Mouse (Mus musculus) intestine, embryonic 16.5 days (tissue): ENCODE results near the gene Ptpn14. TPM values are rescaled to one million over a fixed set of nuclear protein-coding genes. Genes with fewer than 3 reads are reported as not detected.

Experiments used
- ATAC-seq: fragments of 200-750 bp; cut with Nextera tagmentation; 2 replicates; pipeline ENCODE4 v1.8.0; 2017; ENCODE audit warnings: moderate TSS enrichment, moderate library complexity
- H3K27ac ChIP-seq: fragments of 300-500 bp; sonication (generic); 2 replicates; pipeline ENCODE4 v1.5.1; 2014; ENCODE audit warnings: mild to moderate bottlenecking, low read length
- H3K27me3 ChIP-seq: fragments of 300-500 bp; sonication (generic); replicated peaks from 2 replicates; pipeline ENCODE4 v1.6.1; 2014; ENCODE audit warnings: low read length, control low read depth, mixed read lengths; ENCODE audit not compliant: control insufficient read depth, insufficient read depth
- H3K36me3 ChIP-seq: fragments of 300-500 bp; sonication (generic); 2 replicates; pipeline ENCODE4 v1.6.1; 2014; ENCODE audit warnings: low read length, control low read depth; ENCODE audit not compliant: control insufficient read depth, insufficient read depth
- H3K4me1 ChIP-seq: fragments of 300-500 bp; sonication (generic); 2 replicates; pipeline ENCODE4 v1.6.1; 2014; ENCODE audit warnings: low read length, control low read depth, mixed read lengths; ENCODE audit not compliant: control insufficient read depth, insufficient read depth
- H3K4me2 ChIP-seq: fragments of 300-500 bp; sonication (generic); 2 replicates; pipeline ENCODE4 v1.6.1; 2014; ENCODE audit warnings: low read depth, low read length, control low read depth
- H3K4me3 ChIP-seq: fragments of 300-500 bp; sonication (generic); 2 replicates; pipeline ENCODE4 v1.5.1; 2014; ENCODE audit warnings: mild to moderate bottlenecking, low read length
- H3K9ac ChIP-seq: fragments of 300-500 bp; sonication (generic); 2 replicates; pipeline ENCODE4 v1.6.1; 2014; ENCODE audit warnings: low read depth, low read length
- H3K9me3 ChIP-seq: fragments of 300-500 bp; sonication (generic); 2 replicates; pipeline ENCODE4 v1.6.1; 2016; ENCODE audit warnings: low read length, control low read depth; ENCODE audit not compliant: control insufficient read depth
- WGBS: fragments of 180-500 bp; shearing (Covaris S2); extraction: QIAGEN DNeasy Blood & Tissue Kit; methylation state at CpG from one replicate; pipeline ENCODE4 v1.1.7; 2014; 5-methylcytosine and 5-hydroxymethylcytosine counted together
- polyA plus RNA-seq: library from polyadenylated mRNA; unstranded; fragments of >200 nt; fragmentation: Nextera tagmentation; extraction: Ambion mirVana; gene quantifications from 2 replicates; pipeline ENCODE4 v1.2.1, GENCODE M21; 2015

The Ptpn14 gene
- polyA plus RNA-seq, 1 experiment from 2014 or later = 4.0 TPM

- Histone ChIP-seq H3K27ac (no peak overlapping the region), H3K36me3 (no peaks in the 10 kb centered on the region), H3K27me3 (no peaks in the 10 kb centered on the region), H3K4me1 (no peaks in the 10 kb centered on the region), H3K9ac (no peak overlapping the region), H3K9me3 (no peaks in the 10 kb centered on the region), H3K4me2 (no peak overlapping the region), H3K4me3 (no peak overlapping the region)
- WGBS = 69% methylated on average over 8 of the region's 8 CpGs
- no peak for ATAC-seq
Measured at GRCm38 (mm10) chr1:189709001-189709400, 19.1 kb upstream of the Ptpn14 start.

DNA sequence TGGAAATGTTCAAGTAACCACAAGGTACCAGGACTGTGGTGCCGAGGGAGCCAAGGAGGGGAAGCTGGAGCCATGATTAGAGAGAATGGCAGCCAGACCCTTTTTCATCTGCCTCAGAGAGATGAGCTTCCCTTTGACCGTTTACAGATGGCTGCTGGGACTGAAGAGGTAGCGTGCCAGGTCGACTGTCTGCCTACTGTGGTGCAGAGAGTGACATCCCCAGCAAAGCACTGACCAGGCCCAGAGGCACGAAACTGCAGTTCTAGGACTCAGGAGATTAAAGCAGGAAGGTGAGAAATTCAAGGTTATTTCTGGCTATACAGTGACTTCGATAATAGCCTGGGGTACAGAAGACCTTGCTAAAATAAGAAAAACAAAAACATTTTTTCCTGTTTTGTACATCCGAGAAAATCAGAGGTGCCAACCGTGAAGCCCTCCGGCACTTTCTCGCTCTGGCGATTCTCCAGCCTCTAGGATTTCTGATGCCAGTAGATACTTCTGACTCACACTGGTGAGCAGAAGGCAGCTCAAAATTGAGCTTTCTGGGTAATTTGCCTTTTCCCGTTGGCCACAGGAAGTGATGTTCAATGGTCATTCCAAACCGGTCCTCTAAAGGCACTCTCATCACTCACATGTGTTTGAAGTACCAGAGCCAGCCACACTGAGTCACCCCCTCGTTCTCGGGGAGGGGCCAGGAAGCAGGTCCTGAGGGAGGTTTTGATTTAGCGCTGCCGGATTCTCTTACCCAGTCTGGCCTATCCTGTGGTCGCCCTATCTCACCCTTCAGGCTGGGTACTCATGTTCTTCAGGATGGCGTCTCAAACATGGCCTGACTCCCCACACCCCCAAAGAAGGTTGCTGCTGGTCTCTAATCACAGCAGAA, 11.9 kb upstream of the Ptpn14 start:
- Histone ChIP-seq H3K4me2 (no peak overlapping the region), H3K27ac (no peak overlapping the region), H3K9ac (no peak overlapping the region), H3K9me3 (0 out of 2 replicates have a peak, but pooled peaks cover 6% of the 10 kb centered on the region), H3K36me3 (no peaks in the 10 kb centered on the region), H3K4me1 (0 out of 2 replicates have a peak, but pooled peaks cover 4% of the 10 kb centered on the region), H3K27me3 (no peaks in the 10 kb centered on the region), H3K4me3 (no peak overlapping the region)
- no peak for ATAC-seq
- 59% methylated on average over 19 of the region's 19 CpGs for WGBS

- Histone ChIP-seq H3K27ac (no peak overlapping the region), H3K9me3 (0 out of 2 replicates have a peak, but pooled peaks cover 6% of the 10 kb centered on the region), H3K4me1 (0 out of 2 replicates have a peak, but pooled peaks cover 4% of the 10 kb centered on the region), H3K9ac (no peak overlapping the region), H3K4me2 (no peak overlapping the region), H3K36me3 (no peaks in the 10 kb centered on the region), H3K27me3 (no peaks in the 10 kb centered on the region), H3K4me3 (no peak overlapping the region)
- no peak for ATAC-seq
- 84% methylated on average over 11 of the region's 11 CpGs for WGBS
Measured at GRCm38 (mm10) chr1:189717546-189717945, 10.5 kb upstream of the Ptpn14 start.

DNA sequence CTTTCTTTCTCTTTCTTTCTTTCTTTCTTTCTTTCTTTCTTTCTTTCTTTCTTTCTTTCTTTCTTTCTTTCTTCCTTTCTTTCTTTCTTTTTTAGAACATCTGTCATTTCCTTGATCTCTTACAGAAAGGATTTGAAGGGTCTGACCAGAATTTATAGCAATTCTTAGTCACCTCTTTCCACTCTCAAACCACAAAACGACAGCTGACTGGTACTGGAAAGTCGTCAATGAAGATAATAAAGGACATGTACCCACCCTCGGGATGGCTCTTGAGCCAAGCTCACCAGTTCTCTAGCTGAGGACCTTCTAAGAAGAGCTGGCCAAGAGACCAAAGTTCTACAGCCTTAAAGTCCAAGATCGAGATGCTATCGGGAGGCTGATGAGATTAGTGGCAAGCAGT, 9.5 kb upstream of the Ptpn14 start:
- Histone ChIP-seq H3K36me3 (no peaks in the 10 kb centered on the region), H3K9me3 (0 out of 2 replicates have a peak, but pooled peaks cover 6% of the 10 kb centered on the region), H3K27me3 (no peaks in the 10 kb centered on the region), H3K27ac (no peak overlapping the region), H3K9ac (no peak overlapping the region), H3K4me3 (no peak overlapping the region), H3K4me1 (0 out of 2 replicates have a peak, but pooled peaks cover 4% of the 10 kb centered on the region), H3K4me2 (no peak overlapping the region)
- ATAC-seq = no peak
- 73% methylated on average over 5 of the region's 5 CpGs for WGBS

DNA sequence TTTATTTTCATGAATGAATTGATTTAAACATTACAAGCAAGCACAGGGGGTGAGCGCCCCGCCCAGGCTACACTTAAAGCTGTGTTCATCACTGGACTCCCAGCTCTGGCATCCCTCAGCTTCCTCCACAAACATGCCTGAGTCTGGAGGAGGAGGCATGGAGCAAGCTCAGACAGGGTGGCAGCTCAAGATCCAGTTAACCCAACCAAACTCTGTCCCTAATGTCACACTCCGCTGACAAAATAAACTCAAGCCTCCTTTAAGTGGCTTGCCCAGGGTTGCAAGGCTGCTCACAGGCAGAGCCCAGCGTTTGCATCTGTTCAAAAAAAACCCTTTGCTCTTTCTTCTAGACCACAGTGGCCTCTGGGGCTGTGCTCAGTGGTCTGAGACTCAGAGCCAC, 1.9 kb upstream of the Ptpn14 start:
- Histone ChIP-seq H3K4me2 (no peak overlapping the region), H3K27ac (no peak overlapping the region), H3K4me3 (no peak overlapping the region), H3K9ac (no peak overlapping the region), H3K4me1 (peaks cover 19% of the 10 kb centered on the region), H3K9me3 (no peaks in the 10 kb centered on the region), H3K36me3 (no peaks in the 10 kb centered on the region), H3K27me3 (no peaks in the 10 kb centered on the region)
- no peak for ATAC-seq
- 75% methylated on average over 4 of the region's 4 CpGs for WGBS

DNA sequence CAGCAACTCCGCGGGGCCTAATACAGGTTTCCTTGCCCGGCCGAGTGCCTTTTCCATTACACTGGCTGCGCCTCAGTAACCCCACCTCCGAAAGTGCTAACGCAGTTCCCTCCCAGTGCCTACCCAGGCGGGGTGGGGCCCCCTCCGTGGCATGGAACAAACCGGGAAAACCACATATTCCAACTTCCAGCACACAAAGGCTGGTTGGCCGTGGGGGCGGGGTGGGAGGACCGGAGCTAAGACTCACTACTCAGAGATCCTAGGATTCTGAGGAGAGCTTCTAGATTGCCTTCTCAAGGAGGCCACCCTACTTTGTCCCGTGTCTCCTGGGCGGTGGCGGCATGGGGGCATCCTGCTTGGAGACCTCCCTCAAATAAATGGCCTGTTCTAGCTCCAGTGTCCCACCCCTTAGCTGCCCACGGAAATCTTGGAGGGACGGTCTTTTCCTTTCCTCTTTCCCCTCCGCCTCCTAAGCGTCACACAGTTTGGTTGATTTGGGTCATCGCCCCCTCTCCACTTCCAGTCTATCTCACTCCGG, 653 bp upstream of the Ptpn14 start:
- no peaks in the 10 kb centered on the region for H3K27me3 ChIP-seq
- no peaks in the 10 kb centered on the region for H3K9me3 ChIP-seq
- peak overlapping the region; percentile 88 for H3K9ac ChIP-seq
- H3K36me3 ChIP-seq = no peaks in the 10 kb centered on the region
- peaks cover 26% of the 10 kb centered on the region for H3K4me1 ChIP-seq
- ATAC-seq = peak; percentile 73
- peak overlapping the region; percentile 87 for H3K4me3 ChIP-seq
- H3K27ac ChIP-seq = peak overlapping the region; percentile 94
- WGBS = 1% methylated on average over 22 of the region's 22 CpGs
- H3K4me2 ChIP-seq = peak overlapping the region; percentile 82

DNA sequence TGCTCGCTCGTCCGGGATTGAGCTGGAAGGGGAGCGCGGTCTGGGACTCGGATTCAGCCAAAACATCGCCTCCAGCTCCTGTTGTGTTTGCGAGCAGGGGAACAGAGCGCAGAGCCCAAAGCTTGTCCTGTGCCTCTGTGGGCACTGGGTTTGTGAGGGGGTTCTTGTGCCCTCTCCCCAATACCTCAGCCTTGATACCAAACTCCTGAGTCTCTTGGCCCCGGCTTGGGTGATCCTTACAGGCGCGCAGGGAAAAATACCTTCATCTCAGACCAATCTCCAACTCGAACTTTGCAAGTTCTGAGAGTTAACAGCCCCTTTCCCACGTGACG, 682 bp downstream of the Ptpn14 start:
- ATAC-seq = no peak
- Histone ChIP-seq H3K9ac (peak overlapping the region; percentile 88), H3K27me3 (no peaks in the 10 kb centered on the region), H3K36me3 (no peaks in the 10 kb centered on the region), H3K4me3 (peak overlapping the region; percentile 87), H3K9me3 (no peaks in the 10 kb centered on the region), H3K4me2 (peak overlapping the region; percentile 82), H3K4me1 (peaks cover 26% of the 10 kb centered on the region), H3K27ac (peak overlapping the region; percentile 94)
- 1% methylated on average over 15 of the region's 15 CpGs for WGBS

DNA sequence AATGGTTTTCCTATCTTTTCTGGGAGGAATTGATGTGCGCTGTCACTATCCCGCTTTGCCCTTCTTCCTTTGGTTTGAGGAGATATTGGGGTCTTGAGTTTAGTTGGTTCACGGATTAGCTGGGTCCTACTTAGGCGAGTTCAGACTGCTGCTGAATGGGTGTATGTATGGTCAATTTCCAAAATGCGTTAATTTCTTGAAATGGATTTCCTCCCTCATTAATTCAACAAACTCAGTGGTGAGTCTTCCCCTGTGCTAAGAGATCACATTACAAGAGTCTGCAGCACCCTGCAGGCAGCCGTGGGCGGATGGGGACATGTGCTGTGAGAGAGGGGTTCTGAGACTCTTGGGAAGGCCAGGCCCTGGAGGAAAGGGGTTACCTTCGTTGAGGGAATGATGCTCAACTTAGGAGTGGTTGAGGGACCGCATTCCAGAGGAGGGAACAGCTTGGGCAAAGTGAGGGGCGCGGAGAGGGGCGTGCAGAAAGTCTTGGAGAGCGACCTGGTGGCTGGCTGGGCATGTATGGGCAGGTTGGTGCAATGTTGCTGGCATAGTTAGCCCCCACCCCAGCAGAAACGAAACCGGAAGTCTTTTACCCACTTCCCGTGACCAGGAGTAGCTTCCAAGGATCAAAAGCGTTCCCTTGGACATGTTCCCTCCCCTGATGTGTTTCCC, 1.2 kb downstream of the Ptpn14 start:
- H3K9me3 ChIP-seq = no peaks in the 10 kb centered on the region
- peak overlapping the region; percentile 87 for H3K4me3 ChIP-seq
- H3K4me2 ChIP-seq = peak overlapping the region; percentile 82
- no peak for ATAC-seq
- 12% methylated on average over 17 of the region's 17 CpGs for WGBS
- H3K36me3 ChIP-seq = no peaks in the 10 kb centered on the region
- H3K27me3 ChIP-seq = no peaks in the 10 kb centered on the region
- H3K4me1 ChIP-seq = peaks cover 26% of the 10 kb centered on the region
- no peak overlapping the region for H3K27ac ChIP-seq
- peak overlapping the region; percentile 88 for H3K9ac ChIP-seq

DNA sequence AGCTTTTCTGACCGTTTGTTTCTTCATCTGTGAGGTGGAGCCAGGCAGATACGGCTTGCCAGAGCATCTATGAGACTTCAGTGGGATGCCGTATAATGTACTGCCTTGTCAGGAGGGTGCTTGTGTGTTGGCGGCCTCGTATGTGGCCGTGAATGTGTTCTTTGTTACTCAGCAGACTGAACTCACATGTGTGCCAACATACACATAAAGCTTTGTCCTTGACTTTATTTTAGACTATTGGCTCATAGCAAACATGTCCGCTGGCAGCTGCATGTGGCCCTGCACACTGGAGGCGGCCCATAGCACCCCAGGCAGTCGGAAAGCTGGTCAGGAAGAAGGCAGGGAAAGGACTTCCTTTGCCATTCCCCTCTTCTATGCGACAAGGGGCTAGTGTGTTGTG, 3.6 kb downstream of the Ptpn14 start:
- no peak overlapping the region for H3K4me3 ChIP-seq

More for the DNA sequence above, 3.6 kb downstream of the Ptpn14 start:
- H3K4me2 ChIP-seq = no peak overlapping the region
- no peak overlapping the region for H3K27ac ChIP-seq
- peaks cover 26% of the 10 kb centered on the region for H3K4me1 ChIP-seq
- no peaks in the 10 kb centered on the region for H3K27me3 ChIP-seq
- ATAC-seq = no peak
- WGBS = 61% methylated on average over 10 of the region's 10 CpGs
- H3K36me3 ChIP-seq = no peaks in the 10 kb centered on the region
- H3K9ac ChIP-seq = no peak overlapping the region
- no peaks in the 10 kb centered on the region for H3K9me3 ChIP-seq
